Mouse (Mus musculus): ENCODE results near the gene Smarcc2.

GRCm38 (mm10) chr10:128502341-128502740, 43.3 kb downstream of the Smarcc2 start:
- no peak for TF ChIP-seq CTCF (IDR thresholded peaks at IDR 0.05; ENCODE audit: low read depth, low read length)
- no peak for TF ChIP-seq TAL1 (conservative IDR thresholded peaks at IDR 0.05; ENCODE audit: low read depth, low read length)
- TF ChIP-seq GATA1 (IDR thresholded peaks at IDR 0.05; ENCODE audit: borderline replicate concordance, low read length) = no peak
